Comparison of ENCODE assay signal across 16 mouse cellular contexts in the genomic region with DNA sequence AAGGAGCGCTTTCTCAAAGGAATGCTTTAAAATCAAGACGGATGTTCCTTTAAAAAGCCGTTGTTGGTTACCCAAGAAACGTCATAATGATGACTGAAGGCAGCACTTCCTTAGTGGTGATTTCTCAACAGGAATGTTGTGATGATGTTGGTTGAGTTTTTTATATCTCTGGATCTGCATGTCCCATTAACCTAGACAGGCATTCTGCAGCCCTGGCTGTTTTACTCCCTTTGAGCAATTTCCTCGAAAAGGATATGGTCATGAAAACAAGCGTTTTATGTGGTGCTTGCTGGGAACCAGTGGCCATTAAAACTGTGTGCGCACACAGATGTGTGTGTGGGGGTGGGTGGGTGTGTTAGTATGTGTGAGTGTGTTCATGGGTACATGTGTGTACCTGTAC.
"Had no signal": no experiment of that assay in that cellular context is flagged by ENCODE, and none has a peak within 500 bp of the region (broad histone marks: within the 10 kb centered on the region; RNA-seq: fewer than 3 reads in every experiment).

No protein-coding gene starts in this region.

- ATAC-seq: hindbrain, postnatal 0 days; intestine, embryonic 16.5 days had no signal

- DNase-seq: gastrocnemius, adult 2 months; gastrocnemius, postnatal 10 days; gastrocnemius, postnatal 25 days; heart, adult 18-20 months; heart, postnatal 10 days; heart, postnatal 36 days; kidney, adult 18-20 months; kidney, adult 8-10 months; kidney, postnatal 10 days; kidney, postnatal 25 days; kidney, postnatal 4 days; left cerebral cortex, postnatal 4 days; liver; liver, embryonic 13.5 days had no signal
